Mouse (Mus musculus): ENCODE results near the gene Vamp1. TPM values are rescaled to one million over a fixed set of nuclear protein-coding genes. Genes with fewer than 3 reads are reported as not detected.

Gene Vamp1
- polyA plus RNA-seq, 1 experiment from 2014 or later: 1.8 TPM

GRCm38 (mm10) chr6:125244551-125244950, 29.2 kb downstream of the Vamp1 start:
- Histone ChIP-seq H3K4me3 (ENCODE audit: low read depth, low read length) (no peak overlapping the region), H3K4me2 (ENCODE audit: low read depth, low read length) (no peak overlapping the region), H3K27ac (ENCODE audit: low read length) (no peak overlapping the region), H3K27me3 (ENCODE audit: control insufficient read depth, insufficient read depth, low read depth, low read length) (no peaks in the 10 kb centered on the region), H3K9ac (ENCODE audit: low read depth, low read length) (no peak overlapping the region), H3K36me3 (ENCODE audit: control insufficient read depth, insufficient read depth) (no peaks in the 10 kb centered on the region), H3K9me3 (replicated peaks; ENCODE audit: control insufficient read depth, low read length) (no peaks in the 10 kb centered on the region), H3K4me1 (ENCODE audit: control insufficient read depth, low read depth, low read length) (no peaks in the 10 kb centered on the region; the same call in 1 of the 2 replicates)
- WGBS (ENCODE audit: insufficient replicate concordance): 14% methylated on average over 1 of the region's 1 CpGs
- no peak for ATAC-seq (ENCODE audit: low read depth)

GRCm38 (mm10) chr6:125252285-125252684, 36.9 kb downstream of the Vamp1 start:
- 46% methylated on average over 3 of the region's 3 CpGs for WGBS (ENCODE audit: insufficient replicate concordance)
- ATAC-seq (ENCODE audit: low read depth): 0 out of 2 replicates have a peak, but pooled peaks have one; percentile 9

GRCm38 (mm10) chr6:125252711-125253110, 37.4 kb downstream of the Vamp1 start:
- Histone ChIP-seq H3K9me3 (replicated peaks; ENCODE audit: control insufficient read depth, low read length) (no peaks in the 10 kb centered on the region), H3K27ac (ENCODE audit: low read length) (no peak overlapping the region), H3K27me3 (ENCODE audit: control insufficient read depth, insufficient read depth, low read depth, low read length) (no peaks in the 10 kb centered on the region), H3K36me3 (ENCODE audit: control insufficient read depth, insufficient read depth) (no peaks in the 10 kb centered on the region), H3K4me2 (ENCODE audit: low read depth, low read length) (no peak overlapping the region), H3K9ac (ENCODE audit: low read depth, low read length) (no peak overlapping the region), H3K4me3 (ENCODE audit: low read depth, low read length) (no peak overlapping the region), H3K4me1 (ENCODE audit: control insufficient read depth, low read depth, low read length) (no peaks in the 10 kb centered on the region; the same call in 1 of the 2 replicates)
- WGBS (ENCODE audit: insufficient replicate concordance): 69% methylated on average over 8 of the region's 8 CpGs
- no peak for ATAC-seq (ENCODE audit: low read depth)

More at GRCm38 (mm10) chr6:125252285-125252684, 36.9 kb downstream of the Vamp1 start:
- no peak overlapping the region for H3K4me2 ChIP-seq (ENCODE audit: low read depth, low read length)
- no peaks in the 10 kb centered on the region for H3K27me3 ChIP-seq (ENCODE audit: control insufficient read depth, insufficient read depth, low read depth, low read length)
- no peak overlapping the region for H3K4me3 ChIP-seq (ENCODE audit: low read depth, low read length)
- H3K9me3 ChIP-seq (replicated peaks; ENCODE audit: control insufficient read depth, low read length): no peaks in the 10 kb centered on the region
- H3K36me3 ChIP-seq (ENCODE audit: control insufficient read depth, insufficient read depth): no peaks in the 10 kb centered on the region
- H3K27ac ChIP-seq (ENCODE audit: low read length): no peak overlapping the region
- no peak overlapping the region for H3K9ac ChIP-seq (ENCODE audit: low read depth, low read length)
- no peaks in the 10 kb centered on the region; the same call in 1 of the 2 replicates for H3K4me1 ChIP-seq (ENCODE audit: control insufficient read depth, low read depth, low read length)

GRCm38 (mm10) chr6:125253863-125254715, 38.7 kb downstream of the Vamp1 start:
- H3K27me3 ChIP-seq (ENCODE audit: control insufficient read depth, insufficient read depth, low read depth, low read length): no peaks in the 10 kb centered on the region
- H3K9ac ChIP-seq (ENCODE audit: low read depth, low read length): no peak overlapping the region
- no peak overlapping the region for H3K27ac ChIP-seq (ENCODE audit: low read length)
- no peaks in the 10 kb centered on the region; the same call in 1 of the 2 replicates for H3K4me1 ChIP-seq (ENCODE audit: control insufficient read depth, low read depth, low read length)
- WGBS (ENCODE audit: insufficient replicate concordance): 29% methylated on average over 14 of the region's 14 CpGs
- no peak overlapping the region for H3K4me3 ChIP-seq (ENCODE audit: low read depth, low read length)
- ATAC-seq (ENCODE audit: low read depth): no peak
- no peaks in the 10 kb centered on the region for H3K9me3 ChIP-seq (replicated peaks; ENCODE audit: control insufficient read depth, low read length)
- H3K4me2 ChIP-seq (ENCODE audit: low read depth, low read length): no peak overlapping the region
- no peaks in the 10 kb centered on the region for H3K36me3 ChIP-seq (ENCODE audit: control insufficient read depth, insufficient read depth)

GRCm38 (mm10) chr6:125255516-125256044, 40.2 kb downstream of the Vamp1 start:
- Histone ChIP-seq H3K9me3 (replicated peaks; ENCODE audit: control insufficient read depth, low read length) (no peaks in the 10 kb centered on the region), H3K4me1 (ENCODE audit: control insufficient read depth, low read depth, low read length) (no peaks in the 10 kb centered on the region; the same call in 1 of the 2 replicates), H3K4me2 (ENCODE audit: low read depth, low read length) (no peak overlapping the region), H3K9ac (ENCODE audit: low read depth, low read length) (no peak overlapping the region), H3K4me3 (ENCODE audit: low read depth, low read length) (no peak overlapping the region), H3K36me3 (ENCODE audit: control insufficient read depth, insufficient read depth) (no peaks in the 10 kb centered on the region), H3K27me3 (ENCODE audit: control insufficient read depth, insufficient read depth, low read depth, low read length) (no peaks in the 10 kb centered on the region), H3K27ac (ENCODE audit: low read length) (no peak overlapping the region)
- 69% methylated on average over 7 of the region's 7 CpGs for WGBS (ENCODE audit: insufficient replicate concordance)
- ATAC-seq (ENCODE audit: low read depth): no peak

- no peak overlapping the region for H3K4me2 ChIP-seq (ENCODE audit: low read depth, low read length)
- 55% methylated on average over 8 of the region's 8 CpGs for WGBS (ENCODE audit: insufficient replicate concordance)
- ATAC-seq (ENCODE audit: low read depth): no peak
- H3K4me1 ChIP-seq (ENCODE audit: control insufficient read depth, low read depth, low read length): no peaks in the 10 kb centered on the region; the same call in 1 of the 2 replicates
- no peak overlapping the region for H3K4me3 ChIP-seq (ENCODE audit: low read depth, low read length)
- no peaks in the 10 kb centered on the region for H3K36me3 ChIP-seq (ENCODE audit: control insufficient read depth, insufficient read depth)
- H3K27me3 ChIP-seq (ENCODE audit: control insufficient read depth, insufficient read depth, low read depth, low read length): no peaks in the 10 kb centered on the region
- H3K9me3 ChIP-seq (replicated peaks; ENCODE audit: control insufficient read depth, low read length): no peaks in the 10 kb centered on the region
- no peak overlapping the region for H3K9ac ChIP-seq (ENCODE audit: low read depth, low read length)
- no peak overlapping the region for H3K27ac ChIP-seq (ENCODE audit: low read length)
These were observed 41.0 kb downstream of the Vamp1 start for GRCm38 (mm10) chr6:125256222-125256966.

- Histone ChIP-seq H3K27ac (ENCODE audit: low read length) (no peak overlapping the region), H3K36me3 (ENCODE audit: control insufficient read depth, insufficient read depth) (no peaks in the 10 kb centered on the region), H3K27me3 (ENCODE audit: control insufficient read depth, insufficient read depth, low read depth, low read length) (no peaks in the 10 kb centered on the region), H3K9ac (ENCODE audit: low read depth, low read length) (no peak overlapping the region), H3K9me3 (replicated peaks; ENCODE audit: control insufficient read depth, low read length) (no peaks in the 10 kb centered on the region), H3K4me1 (ENCODE audit: control insufficient read depth, low read depth, low read length) (no peaks in the 10 kb centered on the region), H3K4me2 (ENCODE audit: low read depth, low read length) (no peak overlapping the region), H3K4me3 (ENCODE audit: low read depth, low read length) (no peak overlapping the region)
- WGBS (ENCODE audit: insufficient replicate concordance): 67% methylated on average over 10 of the region's 10 CpGs
- no peak for ATAC-seq (ENCODE audit: low read depth)
These were observed 44.7 kb downstream of the Vamp1 start for GRCm38 (mm10) chr6:125260006-125260555.

GRCm38 (mm10) chr6:125264219-125264618, 48.9 kb downstream of the Vamp1 start:
- ATAC-seq (ENCODE audit: low read depth): no peak
- 75% methylated on average over 9 of the region's 9 CpGs for WGBS (ENCODE audit: insufficient replicate concordance)
- no peak overlapping the region for H3K9ac ChIP-seq (ENCODE audit: low read depth, low read length)

More at GRCm38 (mm10) chr6:125264219-125264618, 48.9 kb downstream of the Vamp1 start:
- Histone ChIP-seq H3K4me1 (ENCODE audit: control insufficient read depth, low read depth, low read length) (no peaks in the 10 kb centered on the region), H3K9me3 (replicated peaks; ENCODE audit: control insufficient read depth, low read length) (no peaks in the 10 kb centered on the region), H3K4me2 (ENCODE audit: low read depth, low read length) (no peak overlapping the region), H3K27ac (ENCODE audit: low read length) (no peak overlapping the region), H3K36me3 (ENCODE audit: control insufficient read depth, insufficient read depth) (no peaks in the 10 kb centered on the region), H3K4me3 (ENCODE audit: low read depth, low read length) (no peak overlapping the region), H3K27me3 (ENCODE audit: control insufficient read depth, insufficient read depth, low read depth, low read length) (no peaks in the 10 kb centered on the region)
